Mouse (Mus musculus) intestine, embryonic 16.5 days (tissue): ENCODE data around the gene Eml3. TPM values are rescaled to one million over a fixed set of nuclear protein-coding genes. Genes with fewer than 3 reads are reported as not detected.

ENCODE experiments used
- ATAC-seq: fragments of 200-750 bp; cut with Nextera tagmentation; 2 replicates; pipeline ENCODE4 v1.8.0; 2017; ENCODE audit warnings: moderate TSS enrichment, moderate library complexity
- H3K27ac ChIP-seq: fragments of 300-500 bp; sonication (generic); 2 replicates; pipeline ENCODE4 v1.5.1; 2014; ENCODE audit warnings: mild to moderate bottlenecking, low read length
- H3K27me3 ChIP-seq: fragments of 300-500 bp; sonication (generic); replicated peaks from 2 replicates; pipeline ENCODE4 v1.6.1; 2014; ENCODE audit warnings: low read length, control low read depth, mixed read lengths; ENCODE audit not compliant: control insufficient read depth, insufficient read depth
- H3K36me3 ChIP-seq: fragments of 300-500 bp; sonication (generic); 2 replicates; pipeline ENCODE4 v1.6.1; 2014; ENCODE audit warnings: low read length, control low read depth; ENCODE audit not compliant: control insufficient read depth, insufficient read depth
- H3K4me1 ChIP-seq: fragments of 300-500 bp; sonication (generic); 2 replicates; pipeline ENCODE4 v1.6.1; 2014; ENCODE audit warnings: low read length, control low read depth, mixed read lengths; ENCODE audit not compliant: control insufficient read depth, insufficient read depth
- H3K4me2 ChIP-seq: fragments of 300-500 bp; sonication (generic); 2 replicates; pipeline ENCODE4 v1.6.1; 2014; ENCODE audit warnings: low read depth, low read length, control low read depth
- H3K4me3 ChIP-seq: fragments of 300-500 bp; sonication (generic); 2 replicates; pipeline ENCODE4 v1.5.1; 2014; ENCODE audit warnings: mild to moderate bottlenecking, low read length
- H3K9ac ChIP-seq: fragments of 300-500 bp; sonication (generic); 2 replicates; pipeline ENCODE4 v1.6.1; 2014; ENCODE audit warnings: low read depth, low read length
- H3K9me3 ChIP-seq: fragments of 300-500 bp; sonication (generic); 2 replicates; pipeline ENCODE4 v1.6.1; 2016; ENCODE audit warnings: low read length, control low read depth; ENCODE audit not compliant: control insufficient read depth
- WGBS: fragments of 180-500 bp; shearing (Covaris S2); extraction: QIAGEN DNeasy Blood & Tissue Kit; methylation state at CpG from one replicate; pipeline ENCODE4 v1.1.7; 2014; 5-methylcytosine and 5-hydroxymethylcytosine counted together
- polyA plus RNA-seq: library from polyadenylated mRNA; unstranded; fragments of >200 nt; fragmentation: Nextera tagmentation; extraction: Ambion mirVana; gene quantifications from 2 replicates; pipeline ENCODE4 v1.2.1, GENCODE M21; 2015

The Eml3 gene
- polyA plus RNA-seq, 1 experiment from 2014 or later: 22.6 TPM

- H3K27ac ChIP-seq: no peak overlapping the region
- no peak overlapping the region for H3K4me3 ChIP-seq
- ATAC-seq: no peak
- WGBS: 93% methylated on average over 6 of the region's 6 CpGs
- no peaks in the 10 kb centered on the region for H3K4me1 ChIP-seq
- H3K36me3 ChIP-seq: peaks cover 34% of the 10 kb centered on the region
- H3K27me3 ChIP-seq: no peaks in the 10 kb centered on the region
- H3K9me3 ChIP-seq: no peaks in the 10 kb centered on the region
- no peak overlapping the region for H3K4me2 ChIP-seq
- H3K9ac ChIP-seq: no peak overlapping the region
Measured at GRCm38 (mm10) chr19:8908531-8908930, 20.8 kb upstream of the Eml3 start.

- Histone ChIP-seq H3K4me2 (no peak overlapping the region), H3K27ac (no peak overlapping the region), H3K4me3 (no peak overlapping the region), H3K4me1 (no peaks in the 10 kb centered on the region), H3K9ac (no peak overlapping the region), H3K36me3 (peaks cover 40% of the 10 kb centered on the region), H3K27me3 (no peaks in the 10 kb centered on the region), H3K9me3 (no peaks in the 10 kb centered on the region)
- 91% methylated on average over 5 of the region's 5 CpGs for WGBS
- no peak for ATAC-seq
Measured at GRCm38 (mm10) chr19:8911810-8912209, 17.5 kb upstream of the Eml3 start.

- WGBS: 95% methylated on average over 3 of the region's 3 CpGs
- no peaks in the 10 kb centered on the region for H3K4me1 ChIP-seq
- peaks cover 33% of the 10 kb centered on the region for H3K36me3 ChIP-seq
- H3K27ac ChIP-seq: no peak overlapping the region
- H3K4me2 ChIP-seq: no peak overlapping the region
- H3K9ac ChIP-seq: no peak overlapping the region
- H3K4me3 ChIP-seq: no peak overlapping the region
- no peak for ATAC-seq
- no peaks in the 10 kb centered on the region for H3K9me3 ChIP-seq
- H3K27me3 ChIP-seq: no peaks in the 10 kb centered on the region
Measured at GRCm38 (mm10) chr19:8914212-8914611, 15.1 kb upstream of the Eml3 start.

GRCm38 (mm10) chr19:8919000-8919399 is 10.4 kb upstream of the Eml3 start:
- Histone ChIP-seq H3K4me2 (no peak overlapping the region), H3K4me3 (no peak overlapping the region), H3K27me3 (no peaks in the 10 kb centered on the region), H3K4me1 (peaks cover 10% of the 10 kb centered on the region; the same call in 1 of the 2 replicates), H3K9me3 (no peaks in the 10 kb centered on the region), H3K36me3 (peaks cover 9% of the 10 kb centered on the region), H3K9ac (no peak overlapping the region), H3K27ac (no peak overlapping the region)
- no peak for ATAC-seq
- 91% methylated on average over 3 of the region's 3 CpGs for WGBS

- H3K27ac ChIP-seq: peak overlapping the region; percentile 96
- no peak for ATAC-seq
- H3K9ac ChIP-seq: peak overlapping the region; percentile 86
- H3K4me2 ChIP-seq: peak overlapping the region; percentile 75
- H3K27me3 ChIP-seq: no peaks in the 10 kb centered on the region
- peaks cover 10% of the 10 kb centered on the region; the same call in 1 of the 2 replicates for H3K4me1 ChIP-seq
- peaks cover 2% of the 10 kb centered on the region for H3K36me3 ChIP-seq
- H3K9me3 ChIP-seq: no peaks in the 10 kb centered on the region
- H3K4me3 ChIP-seq: peak overlapping the region; percentile 83
- WGBS: 68% methylated on average over 6 of the region's 6 CpGs
Measured at GRCm38 (mm10) chr19:8919684-8920072, 9.7 kb upstream of the Eml3 start.

GRCm38 (mm10) chr19:8920073-8920736 is 9.1 kb upstream of the Eml3 start, which contains the start of gene B3gat3:
TSS of gene B3gat3 (plus strand) at chr19:8920374.
- no peaks in the 10 kb centered on the region for H3K36me3 ChIP-seq
- no peaks in the 10 kb centered on the region for H3K27me3 ChIP-seq
- WGBS: 2% methylated on average over 50 of the region's 50 CpGs
- peak within 1 kb of the TSS; percentile 83 for H3K4me3 ChIP-seq
- no peaks in the 10 kb centered on the region for H3K9me3 ChIP-seq
- peak within 1 kb of the TSS; percentile 75 for H3K4me2 ChIP-seq
- peak within 1 kb of the TSS; percentile 86 for H3K9ac ChIP-seq
- ATAC-seq: peak; percentile 99
- H3K4me1 ChIP-seq: peaks cover 10% of the 10 kb centered on the region; the same call in 1 of the 2 replicates
- peak within 1 kb of the TSS; percentile 96 for H3K27ac ChIP-seq

GRCm38 (mm10) chr19:8920836-8921291 is 8.5 kb upstream of the Eml3 start:
- H3K27ac ChIP-seq: peak overlapping the region; percentile 96
- WGBS: 2% methylated on average over 6 of the region's 6 CpGs
- H3K9me3 ChIP-seq: no peaks in the 10 kb centered on the region
- peak overlapping the region; percentile 83 for H3K4me3 ChIP-seq
- no peaks in the 10 kb centered on the region for H3K27me3 ChIP-seq
- peak overlapping the region; percentile 86 for H3K9ac ChIP-seq
- H3K4me1 ChIP-seq: peaks cover 10% of the 10 kb centered on the region; the same call in 1 of the 2 replicates
- no peaks in the 10 kb centered on the region; the same call in 1 of the 2 replicates for H3K36me3 ChIP-seq
- H3K4me2 ChIP-seq: peak overlapping the region; percentile 75
- peak; percentile 11; the same call in 1 of the 2 replicates for ATAC-seq

- WGBS: 74% methylated on average over 9 of the region's 9 CpGs
- Histone ChIP-seq H3K27me3 (no peaks in the 10 kb centered on the region), H3K4me1 (peaks cover 10% of the 10 kb centered on the region; the same call in 1 of the 2 replicates), H3K9ac (peak overlapping the region; percentile 43; the same call in 1 of the 2 replicates), H3K9me3 (no peaks in the 10 kb centered on the region), H3K4me2 (peak overlapping the region; percentile 35; the same call in 1 of the 2 replicates), H3K27ac (no peak overlapping the region), H3K4me3 (no peak overlapping the region), H3K36me3 (peaks cover 3% of the 10 kb centered on the region)
- ATAC-seq: no peak
Measured at GRCm38 (mm10) chr19:8921741-8922140, 7.6 kb upstream of the Eml3 start.

- ATAC-seq: no peak
- Histone ChIP-seq H3K27me3 (no peaks in the 10 kb centered on the region), H3K9ac (no peak overlapping the region), H3K4me3 (no peak overlapping the region), H3K9me3 (no peaks in the 10 kb centered on the region), H3K36me3 (peaks cover 7% of the 10 kb centered on the region), H3K27ac (no peak overlapping the region), H3K4me1 (peaks cover 18% of the 10 kb centered on the region), H3K4me2 (no peak overlapping the region)
- WGBS: 93% methylated on average over 2 of the region's 2 CpGs
Measured at GRCm38 (mm10) chr19:8926766-8927165, 2.6 kb upstream of the Eml3 start.
